8 mouse cellular contexts compared by ENCODE assay signal in the genomic region with DNA sequence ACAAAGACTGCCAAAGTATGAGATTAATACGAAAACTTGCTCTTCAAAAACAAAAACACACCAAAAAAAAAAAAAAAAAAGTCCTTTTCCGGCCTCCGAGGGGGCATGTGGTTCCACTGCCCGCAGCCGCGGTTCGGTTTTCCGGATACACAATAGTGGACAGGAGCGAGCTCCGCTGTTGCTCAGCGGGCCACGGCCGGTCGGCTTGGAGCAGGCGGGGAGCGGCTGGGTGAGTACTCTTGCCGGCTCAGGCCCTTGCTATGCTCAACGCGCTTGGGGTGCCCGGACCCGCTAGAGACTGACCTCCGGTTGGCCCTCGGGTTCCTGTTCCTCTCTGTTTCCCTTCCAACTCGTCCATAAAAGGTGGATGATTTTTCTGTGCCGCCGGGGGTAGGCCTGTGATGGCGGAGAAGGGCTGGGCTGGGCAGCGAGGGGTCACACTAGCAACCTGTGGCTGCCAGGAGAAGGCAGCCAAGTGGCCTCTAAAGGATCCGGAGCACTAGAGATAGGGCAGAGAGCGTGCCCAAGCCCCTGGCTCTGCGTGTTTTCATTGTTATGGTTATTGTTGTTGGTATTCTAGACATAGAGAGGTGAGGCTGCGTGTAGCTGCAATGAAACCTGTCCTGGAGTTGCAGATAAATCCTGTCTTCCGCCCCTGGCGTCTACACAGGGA. TPM values are rescaled to one million over a fixed set of nuclear protein-coding genes. Genes with fewer than 3 reads are reported as not detected.
DNase-seq lines count a peak whose midpoint lies in the region; ATAC-seq and TF ChIP-seq lines count a peak whose summit lies in the region.

No protein-coding gene starts in this region.

- no peaks in the 10 kb centered on the region; the same call in 1 of the 2 replicates for H3K4me1 ChIP-seq in hindbrain, embryonic 14.5 days (replicated peaks; ENCODE audit: control insufficient read depth, insufficient read depth, low read length)
- H3K4me1 ChIP-seq in limb, embryonic 13.5 days: peaks cover 14% of the 10 kb centered on the region
- peaks cover 89% of the 10 kb centered on the region for H3K4me1 ChIP-seq in neural tube, embryonic 13.5 days (replicated peaks)

- peak overlapping the region; percentile 65 for H3K4me3 ChIP-seq in gastrocnemius, adult 2 months
- H3K4me3 ChIP-seq in hindbrain, embryonic 14.5 days (replicated peaks; ENCODE audit: low read length): peak overlapping the region; percentile 48
- peak overlapping the region; percentile 12; the same call in 1 of the 2 replicates for H3K4me3 ChIP-seq in limb, embryonic 13.5 days
- H3K4me3 ChIP-seq in neural tube, embryonic 13.5 days: peak overlapping the region; percentile 99

- no peaks in the 10 kb centered on the region for H3K36me3 ChIP-seq in hindbrain, embryonic 14.5 days (replicated peaks; ENCODE audit: control insufficient read depth, insufficient read depth)
- H3K36me3 ChIP-seq in limb, embryonic 13.5 days: no peaks in the 10 kb centered on the region
- no peaks in the 10 kb centered on the region for H3K36me3 ChIP-seq in neural tube, embryonic 13.5 days

- peaks cover 89% of the 10 kb centered on the region for H3K27me3 ChIP-seq in hindbrain, embryonic 14.5 days (ENCODE audit: control insufficient read depth, insufficient read depth, low read length)
- H3K27me3 ChIP-seq in limb, embryonic 13.5 days: peaks cover 100% of the 10 kb centered on the region
- H3K27me3 ChIP-seq in neural tube, embryonic 13.5 days: no peaks in the 10 kb centered on the region

- H3K9me3 ChIP-seq in hindbrain, embryonic 14.5 days (ENCODE audit: control insufficient read depth, low read length): no peaks in the 10 kb centered on the region
- H3K9me3 ChIP-seq in limb, embryonic 13.5 days: no peaks in the 10 kb centered on the region
- H3K9me3 ChIP-seq in neural tube, embryonic 13.5 days: no peaks in the 10 kb centered on the region

- intact Hi-C loops in gastrocnemius, adult 2 months (cut with DNase I): loop anchor here (5.0 kb wide), 1 partner anchor 37 kb away; a partner anchor contains a TSS
- intact Hi-C loops in gastrocnemius, postnatal 14 days (cut with DNase I; ENCODE audit: low total_unique reads): loop anchor here (5.0 kb wide), 1 partner anchor 237 kb away; no protein-coding TSS in a partner anchor

- ATAC-seq in hindbrain, embryonic 14.5 days (ENCODE audit: low FRiP score): no peak
- no peak for ATAC-seq in limb, embryonic 13.5 days (ENCODE audit: low FRiP score, low read depth)
- ATAC-seq in neural tube, embryonic 13.5 days (ENCODE audit: low read depth): no peak

- peak overlapping the region; percentile 77 for H3K4me2 ChIP-seq in hindbrain, embryonic 14.5 days (replicated peaks)
- H3K4me2 ChIP-seq in limb, embryonic 13.5 days (replicated peaks): peak overlapping the region; percentile 37
- peak overlapping the region; percentile 96 for H3K4me2 ChIP-seq in neural tube, embryonic 13.5 days

- H3K27ac ChIP-seq in gastrocnemius, adult 2 months: peak overlapping the region; percentile 73
- peak overlapping the region; percentile 99 for H3K27ac ChIP-seq in hindbrain, embryonic 14.5 days
- H3K27ac ChIP-seq in limb, embryonic 13.5 days: no peak overlapping the region
- H3K27ac ChIP-seq in neural tube, embryonic 13.5 days (replicated peaks): peak overlapping the region; percentile 100

- no peak for TF ChIP-seq CTCF in gastrocnemius, adult 2 months (IDR thresholded peaks at IDR 0.05)

- no peak for DNase-seq in gastrocnemius, adult 2 months
- no peak for DNase-seq in gastrocnemius, postnatal 14 days
- DNase-seq in hindbrain, embryonic 14.5 days (ENCODE audit: low spot score): no peak
- DNase-seq in Muller cell, postnatal 12 days (ENCODE audit: inconsistent ontology term): no peak
- no peak for DNase-seq in thymus, postnatal 14 days
- DNase-seq in cerebellum, postnatal 14 days: no peak

- under 1% methylated on average over 34 of the region's 34 CpGs for WGBS in hindbrain, embryonic 14.5 days
- WGBS in limb, embryonic 13.5 days: 1% methylated on average over 34 of the region's 34 CpGs
- WGBS in neural tube, embryonic 13.5 days: under 1% methylated on average over 34 of the region's 34 CpGs

- peak overlapping the region; percentile 97 for H3K9ac ChIP-seq in hindbrain, embryonic 14.5 days
- H3K9ac ChIP-seq in limb, embryonic 13.5 days: no peak overlapping the region
- H3K9ac ChIP-seq in neural tube, embryonic 13.5 days: peak overlapping the region; percentile 100

RNA-seq across cellular contexts. Expression of a gene that starts 3.3 kb away (rescaled TPM):
- total RNA-seq in gastrocnemius, adult 2 months (2021): under 1 TPM; 0.31 to 0.38 TPM
- under 1 TPM; 0.51 to 0.53 TPM for total RNA-seq in gastrocnemius, postnatal 14 days (2021)
- 4.0 and 5.4 TPM in 2 replicates for polyA plus RNA-seq in hindbrain, embryonic 14.5 days (2014; fragmentation: Nextera tagmentation; extraction: Ambion mirVana)
- 0.36 and 0.50 TPM in 2 replicates for polyA plus RNA-seq in limb, embryonic 13.5 days (2015; fragmentation: Nextera tagmentation; extraction: Ambion mirVana)
- 7.5 and 8.7 TPM in 2 replicates for polyA plus RNA-seq in neural tube, embryonic 13.5 days (2015; fragmentation: Nextera tagmentation; extraction: Ambion mirVana)

RNA-seq across cellular contexts. Expression of a gene that starts 8.3 kb away (rescaled TPM):
- total RNA-seq in gastrocnemius, adult 2 months (2021): under 1 TPM; 0.22 to 0.51 TPM
- under 1 TPM; 0.66 to 0.80 TPM for total RNA-seq in gastrocnemius, postnatal 14 days (2021)
- polyA plus RNA-seq in hindbrain, embryonic 14.5 days (2014; fragmentation: Nextera tagmentation; extraction: Ambion mirVana): 12.8 and 17.2 TPM in 2 replicates
- 0.17 and 0.55 TPM in 2 replicates for polyA plus RNA-seq in limb, embryonic 13.5 days (2015; fragmentation: Nextera tagmentation; extraction: Ambion mirVana)
- 12.8 and 14.7 TPM in 2 replicates for polyA plus RNA-seq in neural tube, embryonic 13.5 days (2015; fragmentation: Nextera tagmentation; extraction: Ambion mirVana)

RNA-seq across cellular contexts. Expression of a gene that starts 11.7 kb away (rescaled TPM):
- total RNA-seq in gastrocnemius, adult 2 months (2021): under 1 TPM; 0.26 to 0.28 TPM
- total RNA-seq in gastrocnemius, postnatal 14 days (2021): under 1 TPM; 0.90 to 0.91 TPM
- polyA plus RNA-seq in hindbrain, embryonic 14.5 days (2014; fragmentation: Nextera tagmentation; extraction: Ambion mirVana): 140 and 157 TPM in 2 replicates
- polyA plus RNA-seq in limb, embryonic 13.5 days (2015; fragmentation: Nextera tagmentation; extraction: Ambion mirVana): 0.97 and 1.5 TPM in 2 replicates
- 67.1 and 88.3 TPM in 2 replicates for polyA plus RNA-seq in neural tube, embryonic 13.5 days (2015; fragmentation: Nextera tagmentation; extraction: Ambion mirVana)

RNA-seq across cellular contexts. Expression of a gene that starts 22.5 kb away (rescaled TPM):
- under 1 TPM; 0.56 to 0.64 TPM for total RNA-seq in gastrocnemius, adult 2 months (2021)
- under 1 TPM; 0.43 to 0.75 TPM for total RNA-seq in gastrocnemius, postnatal 14 days (2021)
- polyA plus RNA-seq in hindbrain, embryonic 14.5 days (2014; fragmentation: Nextera tagmentation; extraction: Ambion mirVana): 71.4 and 90.1 TPM in 2 replicates
- polyA plus RNA-seq in limb, embryonic 13.5 days (2015; fragmentation: Nextera tagmentation; extraction: Ambion mirVana): 0.59 and 1.4 TPM in 2 replicates
- polyA plus RNA-seq in neural tube, embryonic 13.5 days (2015; fragmentation: Nextera tagmentation; extraction: Ambion mirVana): 171 and 174 TPM in 2 replicates

RNA-seq across cellular contexts. Expression of a gene that starts 28.4 kb away (rescaled TPM):
- total RNA-seq in gastrocnemius, adult 2 months (2021): under 1 TPM; 0.47 to 0.56 TPM
- 1 to 10 TPM; 1.5 to 1.6 TPM for total RNA-seq in gastrocnemius, postnatal 14 days (2021)
- polyA plus RNA-seq in hindbrain, embryonic 14.5 days (2014; fragmentation: Nextera tagmentation; extraction: Ambion mirVana): 40.8 and 45.6 TPM in 2 replicates
- 2.0 and 2.2 TPM in 2 replicates for polyA plus RNA-seq in limb, embryonic 13.5 days (2015; fragmentation: Nextera tagmentation; extraction: Ambion mirVana)
- 124 and 125 TPM in 2 replicates for polyA plus RNA-seq in neural tube, embryonic 13.5 days (2015; fragmentation: Nextera tagmentation; extraction: Ambion mirVana)

Comparison
In these comparisons a context has a peak if more than half of its experiments do, and no peak if none do; other contexts are left out.
1. H3K4me3 ChIP-seq: peak in every context shown above with its lines; median percentile 99 in neural tube, embryonic 13.5 days; 65 in gastrocnemius, adult 2 months; 48 in hindbrain, embryonic 14.5 days; 12 in limb, embryonic 13.5 days.
2. H3K4me2 ChIP-seq: peak in every context shown above with its lines; median percentile 96 in neural tube, embryonic 13.5 days; 77 in hindbrain, embryonic 14.5 days; 37 in limb, embryonic 13.5 days.
3. RNA of a gene that starts 11.7 kb away (polyA plus RNA-seq): 140 to 157 TPM in hindbrain, embryonic 14.5 days and 67.1 to 88.3 TPM in neural tube, embryonic 13.5 days; 0.97 to 1.5 TPM in limb, embryonic 13.5 days; every median in the first group is over 10 times any median in the second.